Mouse (Mus musculus) adrenal gland, postnatal 25 days (tissue): ENCODE measurements around the gene Ptf1a. TPM values are rescaled to one million over a fixed set of nuclear protein-coding genes. Genes with fewer than 3 reads are reported as not detected.

ENCODE experiments used
- DNase-seq: peaks from one replicate; pipeline ENCODE4 v3.0.0; 2021; ENCODE audit warnings: mixed read lengths
- long read RNA-seq: library from polyadenylated mRNA; stranded (forward); transcript quantifications from one replicate; pipeline ENCODE4 v2.0.0, GENCODE M21; 2021
- total RNA-seq: library from RNA; stranded (reverse); gene quantifications from 2 replicates; pipeline ENCODE4 v1.2.3, GENCODE M21; 2021

The Ptf1a gene
- total RNA-seq = not detected in 2 replicates
- long read RNA-seq = 0 reads

DNA sequence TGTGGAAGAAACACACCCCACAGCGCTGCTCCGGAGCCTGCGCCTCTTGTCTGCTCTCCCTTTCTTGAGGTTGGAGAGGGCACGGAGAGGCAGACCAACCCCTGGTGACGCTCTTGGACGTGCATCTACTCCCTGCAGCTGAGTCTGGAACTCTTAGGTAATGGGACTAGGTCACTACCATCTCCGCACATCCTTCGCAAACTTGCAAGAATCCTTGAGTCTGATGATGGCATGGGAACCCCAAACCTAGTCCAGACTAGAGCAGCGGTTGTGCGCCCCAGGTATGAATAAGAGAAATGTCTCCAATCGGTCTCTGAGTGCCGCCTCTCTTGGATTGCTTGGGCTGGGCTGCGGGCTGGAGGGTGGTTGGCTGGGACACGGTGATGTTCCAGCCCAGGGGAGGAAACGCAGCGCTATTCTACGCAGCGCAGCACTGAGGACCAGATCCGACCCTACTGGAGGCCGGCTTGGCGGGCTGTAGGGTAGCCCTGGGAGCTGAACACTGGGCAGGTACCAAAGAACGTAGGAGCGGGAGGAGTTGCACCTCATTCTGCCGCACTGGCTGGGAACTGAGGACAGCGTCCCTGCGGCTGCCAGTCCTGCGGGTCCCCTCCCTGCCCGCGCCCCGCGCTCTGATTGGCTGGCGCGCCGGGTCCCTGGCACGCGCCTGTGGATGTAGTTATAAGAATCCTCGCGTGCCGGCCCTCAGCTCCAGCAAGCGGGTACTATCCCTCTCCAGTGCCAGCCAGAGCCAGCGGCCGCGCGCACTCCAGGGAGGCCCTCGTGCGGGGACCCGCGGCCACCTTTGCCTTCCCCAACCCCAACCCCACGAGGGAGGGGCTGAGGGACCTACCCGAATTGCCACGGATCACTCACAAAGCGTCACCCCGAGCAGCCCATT is at the start of gene Ptf1a:
Gene Ptf1a (plus strand): TSS at position 733 of the 901 bp plus-strand sequence.
- no peak for DNase-seq

DNA sequence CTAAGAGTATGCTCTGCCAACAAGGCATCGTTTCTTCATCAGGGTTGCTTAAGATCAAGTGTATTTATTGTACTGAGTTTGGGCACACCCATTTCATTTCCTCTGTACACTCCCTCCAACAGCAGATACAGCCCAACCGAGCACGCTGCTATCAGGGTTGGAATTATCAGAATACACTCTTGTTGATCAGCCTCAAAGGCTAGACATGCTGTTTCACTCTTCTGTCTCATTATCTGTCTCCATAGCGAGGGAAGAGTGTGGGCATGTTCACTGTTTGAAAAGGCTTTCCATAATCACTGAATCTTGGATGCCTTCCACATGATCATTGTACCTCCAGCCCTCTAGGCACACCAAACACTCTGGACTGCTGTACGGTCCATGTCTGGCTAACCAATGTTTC is 40.1 kb upstream of the Ptf1a start:
- DNase-seq = no peak

DNA sequence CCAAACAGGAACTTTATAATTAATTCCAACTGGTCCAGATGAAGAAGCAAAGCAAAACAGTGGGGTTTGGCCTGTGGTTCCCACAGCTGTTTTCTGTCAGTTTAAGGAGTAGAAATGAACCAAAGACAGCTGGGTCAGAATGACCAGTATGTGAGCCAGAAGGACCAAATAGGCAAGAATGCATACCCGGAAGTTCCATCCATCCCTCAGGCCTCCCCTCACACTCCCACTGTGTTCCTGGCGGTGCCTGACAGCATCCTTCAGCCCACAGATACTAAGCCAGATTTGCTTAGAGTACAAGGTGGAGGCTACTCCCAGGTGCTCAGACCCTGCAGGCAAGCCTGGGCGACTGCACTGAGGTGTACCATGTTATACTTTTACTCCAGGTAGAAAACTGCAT is 38.9 kb upstream of the Ptf1a start:
- DNase-seq = no peak

DNA sequence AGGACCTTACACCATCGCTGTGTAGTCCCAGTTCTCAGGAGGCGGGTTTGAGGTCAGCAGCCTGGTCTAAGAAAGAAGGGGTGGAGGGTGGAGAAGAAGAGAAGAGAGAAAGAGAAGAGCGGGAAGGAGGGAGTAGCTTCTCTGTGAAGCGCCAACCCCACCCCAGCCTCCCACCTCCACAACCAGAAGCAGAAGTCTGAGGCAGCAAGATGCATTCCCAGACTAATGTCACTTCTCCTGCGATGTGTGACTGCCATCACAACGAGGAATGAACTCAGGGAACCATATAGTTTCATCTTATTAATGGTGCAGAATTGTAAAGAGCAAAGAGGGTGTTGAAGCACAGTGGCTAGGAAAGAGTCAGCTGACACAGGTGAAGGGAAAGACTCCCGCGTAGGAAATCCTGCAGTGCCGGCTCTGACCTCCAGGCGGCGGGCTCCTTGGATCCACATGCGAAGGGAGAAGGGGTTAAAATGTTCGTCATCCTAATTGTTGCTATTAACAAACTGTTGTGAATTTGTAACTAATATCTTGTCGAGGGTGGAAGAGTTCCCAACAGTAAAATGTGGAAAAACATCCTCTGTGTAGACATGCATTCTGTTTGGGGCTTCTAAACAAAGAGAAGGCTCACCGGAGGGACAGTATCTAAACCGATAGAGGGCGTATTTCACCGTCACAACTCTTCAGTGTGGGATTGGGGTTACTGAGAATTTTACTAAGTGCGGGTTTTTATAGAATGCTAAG is 31.1 kb upstream of the Ptf1a start:
- DNase-seq = peak; percentile 58

DNA sequence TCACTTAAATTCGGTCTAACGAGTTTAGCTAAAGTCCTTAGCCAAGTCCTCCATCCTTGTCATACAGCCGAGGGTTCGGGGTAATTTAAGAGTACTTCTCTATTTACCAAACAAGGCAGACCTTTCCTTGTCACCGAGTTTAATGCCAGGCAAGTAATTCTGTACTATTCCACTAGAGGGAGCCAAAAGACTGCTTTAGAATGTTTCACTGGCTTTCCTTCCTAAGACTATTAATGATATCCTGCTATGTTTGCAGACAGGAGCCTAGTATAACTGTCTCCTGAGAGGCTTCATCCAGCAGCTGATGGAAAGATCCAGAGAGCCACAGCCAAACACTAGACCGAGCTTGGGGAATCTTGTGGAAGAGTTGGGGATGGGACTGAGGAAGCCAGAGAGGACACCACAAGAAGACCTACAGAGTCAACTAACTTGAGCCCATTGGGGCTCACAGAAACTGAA is 30.4 kb upstream of the Ptf1a start:
- no peak for DNase-seq

DNA sequence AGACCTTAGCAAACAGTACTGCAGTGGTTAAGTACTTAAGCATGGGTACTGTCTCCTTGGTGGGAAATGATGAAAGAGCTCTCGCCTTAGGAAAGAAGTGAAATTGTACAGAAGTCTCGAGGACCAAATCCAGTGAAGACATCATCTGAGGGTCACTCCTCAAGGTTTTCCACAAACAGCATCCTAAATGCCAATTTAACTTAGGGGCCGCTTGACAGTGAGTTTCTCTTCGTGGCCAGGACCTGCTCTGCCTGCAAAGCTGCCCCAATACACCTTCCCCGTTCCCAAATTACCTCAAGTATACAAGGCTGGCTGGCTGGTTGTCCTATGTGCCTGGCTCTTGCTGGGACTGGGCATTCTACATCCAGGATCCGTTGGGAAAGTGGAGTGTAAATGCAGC is 29.4 kb upstream of the Ptf1a start:
- DNase-seq = no peak

DNA sequence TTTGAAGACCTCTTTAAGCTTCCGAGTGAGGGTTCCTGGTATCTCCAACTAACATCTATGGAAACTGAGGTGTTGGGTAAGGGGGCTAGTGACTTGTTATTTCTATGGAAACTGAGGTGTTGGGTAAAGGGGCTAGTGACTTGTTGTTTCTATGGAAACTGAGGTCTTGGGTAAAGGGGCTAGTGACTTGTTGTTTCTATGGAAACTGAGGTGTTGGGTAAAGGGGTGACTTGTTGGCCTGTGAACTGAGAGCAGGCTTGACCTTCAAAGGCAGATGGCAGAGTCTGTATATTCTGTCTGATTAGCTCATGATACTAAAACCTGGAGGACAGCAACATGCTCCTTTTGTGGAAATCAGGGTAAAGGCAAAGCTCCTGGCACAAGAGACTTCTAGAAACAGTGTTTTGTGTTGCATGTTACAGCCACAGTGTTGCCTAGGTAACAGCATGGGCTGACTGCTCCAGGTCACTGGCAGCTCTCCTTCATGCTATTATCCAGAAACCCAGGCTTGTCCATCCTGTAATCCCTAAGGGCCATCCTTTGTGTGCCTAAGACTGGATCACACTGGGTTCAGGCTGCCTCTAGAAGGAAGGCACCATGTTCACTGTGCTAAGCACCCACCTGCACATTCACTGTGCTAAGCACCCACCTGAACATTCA is 25.6 kb upstream of the Ptf1a start:
- DNase-seq = no peak

DNA sequence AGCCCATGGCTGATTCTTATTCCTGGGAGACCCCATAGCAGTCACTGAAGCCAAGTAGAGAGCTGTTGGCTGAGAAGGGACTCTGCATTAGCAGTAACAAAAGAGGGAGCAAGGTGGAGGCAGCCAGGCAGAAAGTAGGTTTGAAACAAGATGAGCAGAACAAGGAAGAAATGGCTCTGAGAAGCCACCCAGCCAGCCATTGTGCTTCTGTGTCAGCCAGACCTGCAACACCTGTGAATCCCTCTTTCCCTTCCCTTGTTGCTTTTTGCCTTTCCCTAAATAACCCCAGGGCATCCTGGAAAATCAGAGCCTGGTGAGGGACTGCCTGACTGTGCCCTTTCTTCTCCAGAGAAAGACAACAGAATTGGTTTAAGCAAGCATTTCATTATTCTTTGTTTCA is 23.2 kb upstream of the Ptf1a start:
- DNase-seq = no peak

DNA sequence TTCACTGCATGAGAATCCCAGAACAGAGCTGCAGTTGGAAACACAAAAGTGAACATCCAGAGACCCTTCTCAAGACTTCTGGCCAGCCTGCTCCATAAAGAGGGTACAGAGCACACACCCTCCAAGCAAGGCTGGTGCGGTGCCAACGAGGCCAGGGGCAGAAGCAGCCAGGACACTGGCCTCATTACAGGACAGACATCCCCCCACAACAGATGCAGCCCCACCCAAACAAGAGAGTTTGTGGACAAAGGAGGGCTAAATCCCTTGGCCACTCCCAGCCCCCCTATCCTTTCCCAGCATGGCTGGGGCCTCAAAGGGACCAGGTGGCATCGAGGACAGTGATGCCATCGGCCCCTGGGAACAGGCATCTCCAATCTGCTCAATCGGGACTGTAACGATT is 22.4 kb upstream of the Ptf1a start:
- no peak for DNase-seq

DNA sequence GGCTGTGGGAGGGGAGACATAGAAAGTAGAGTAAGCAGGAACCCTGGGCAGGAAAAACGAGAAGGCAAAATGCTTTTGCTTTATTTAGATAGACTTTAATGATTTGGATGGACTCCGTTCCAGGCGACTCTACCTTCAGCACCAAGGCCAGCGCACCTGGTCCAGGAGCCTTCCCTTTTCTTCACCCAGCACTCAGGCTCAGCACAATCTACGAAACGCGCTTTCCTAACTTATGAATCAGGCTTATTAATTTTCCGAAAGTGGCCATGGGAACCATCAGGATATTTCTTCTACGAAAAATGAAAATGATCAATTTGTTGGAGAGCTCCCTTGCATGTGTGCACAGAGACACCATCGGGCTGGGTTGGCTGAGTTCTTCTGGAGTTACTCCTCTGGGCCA is 16.4 kb upstream of the Ptf1a start:
- peak; percentile 62 for DNase-seq

DNA sequence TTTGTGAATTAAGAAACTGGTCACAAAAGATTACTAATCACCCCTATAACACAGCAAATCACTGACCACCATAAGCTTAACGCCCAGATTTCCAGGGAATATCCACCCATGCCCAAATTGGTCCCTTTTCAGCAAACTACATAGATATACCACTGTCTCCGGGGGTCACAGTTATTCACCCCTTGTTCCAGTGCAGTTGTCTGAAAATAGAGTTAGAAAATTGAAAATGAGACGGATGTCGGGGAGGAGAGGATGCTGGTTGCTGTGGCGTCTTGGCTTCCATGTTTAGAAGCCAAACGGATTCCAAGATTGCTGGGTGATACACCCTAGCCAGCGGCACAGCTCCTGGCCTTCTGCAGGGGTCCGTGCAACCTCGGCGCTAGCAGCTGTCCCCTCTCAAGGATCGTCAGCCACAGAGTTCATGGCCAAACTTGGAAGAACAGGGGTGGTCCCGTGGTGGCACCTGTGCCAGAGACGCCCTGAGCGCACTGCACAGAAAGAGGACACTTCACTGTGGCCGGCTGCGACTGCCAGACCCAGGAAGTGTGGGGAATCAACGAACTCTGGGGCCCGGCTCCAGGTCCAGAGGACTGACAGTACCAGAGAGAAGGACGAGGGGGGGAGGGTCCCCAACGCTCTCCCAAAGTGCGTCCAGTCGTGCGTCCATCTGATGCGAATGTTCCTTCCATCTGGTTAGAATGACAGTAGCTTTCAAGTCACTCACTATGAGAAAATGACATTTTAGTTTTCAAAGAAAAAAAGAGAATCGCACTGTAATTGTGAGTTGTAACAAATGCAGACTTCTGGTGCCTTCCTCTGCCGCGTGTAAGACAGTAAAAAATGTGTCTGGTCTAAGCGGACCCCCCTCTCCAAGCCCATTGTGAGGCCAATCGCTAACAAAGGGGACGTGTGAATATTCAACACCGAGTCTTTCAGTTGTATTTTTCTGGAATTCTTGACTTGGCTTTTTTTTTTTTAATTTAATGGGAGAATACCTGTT is 15.5 kb upstream of the Ptf1a start:
- DNase-seq = no peak

DNA sequence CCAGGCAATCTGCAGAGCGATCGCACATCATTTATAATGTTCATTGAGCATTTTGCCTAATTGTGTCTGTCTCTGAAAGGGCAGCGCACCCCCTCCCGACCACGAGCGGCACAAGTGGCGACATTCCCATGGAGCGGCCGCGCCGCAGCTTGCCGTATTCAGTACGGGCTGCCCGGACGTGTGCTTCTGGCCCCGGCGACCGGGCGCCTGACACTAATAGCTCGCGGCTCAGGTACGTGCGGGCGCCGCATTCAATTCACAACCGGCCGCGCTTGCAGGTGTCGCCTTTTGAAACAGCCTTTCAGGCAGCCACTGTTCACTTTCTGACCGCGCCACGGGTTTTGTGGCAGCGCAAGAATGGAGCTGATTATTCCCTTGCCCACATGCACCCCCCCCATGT is 14.7 kb upstream of the Ptf1a start:
- no peak for DNase-seq

DNA sequence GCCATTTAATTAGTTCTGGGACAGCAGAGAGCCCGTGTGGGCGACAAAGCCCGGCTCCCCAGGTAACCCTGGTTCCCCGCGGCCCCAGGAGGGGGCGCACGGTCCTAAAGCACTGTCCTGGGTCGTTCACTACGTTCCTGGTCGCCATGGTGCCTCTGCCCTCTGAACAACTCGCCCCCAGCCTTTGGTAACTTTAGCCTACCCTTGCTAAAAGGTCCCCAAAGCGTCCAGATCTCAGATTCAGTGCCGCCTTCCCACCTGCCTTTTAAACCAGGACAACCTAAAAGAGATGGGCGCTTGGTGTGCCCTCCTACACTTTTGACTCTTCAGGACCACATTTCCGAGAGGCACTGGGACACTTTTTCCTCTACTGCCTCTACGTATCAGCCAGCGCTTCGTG is 14.3 kb upstream of the Ptf1a start:
- no peak for DNase-seq

DNA sequence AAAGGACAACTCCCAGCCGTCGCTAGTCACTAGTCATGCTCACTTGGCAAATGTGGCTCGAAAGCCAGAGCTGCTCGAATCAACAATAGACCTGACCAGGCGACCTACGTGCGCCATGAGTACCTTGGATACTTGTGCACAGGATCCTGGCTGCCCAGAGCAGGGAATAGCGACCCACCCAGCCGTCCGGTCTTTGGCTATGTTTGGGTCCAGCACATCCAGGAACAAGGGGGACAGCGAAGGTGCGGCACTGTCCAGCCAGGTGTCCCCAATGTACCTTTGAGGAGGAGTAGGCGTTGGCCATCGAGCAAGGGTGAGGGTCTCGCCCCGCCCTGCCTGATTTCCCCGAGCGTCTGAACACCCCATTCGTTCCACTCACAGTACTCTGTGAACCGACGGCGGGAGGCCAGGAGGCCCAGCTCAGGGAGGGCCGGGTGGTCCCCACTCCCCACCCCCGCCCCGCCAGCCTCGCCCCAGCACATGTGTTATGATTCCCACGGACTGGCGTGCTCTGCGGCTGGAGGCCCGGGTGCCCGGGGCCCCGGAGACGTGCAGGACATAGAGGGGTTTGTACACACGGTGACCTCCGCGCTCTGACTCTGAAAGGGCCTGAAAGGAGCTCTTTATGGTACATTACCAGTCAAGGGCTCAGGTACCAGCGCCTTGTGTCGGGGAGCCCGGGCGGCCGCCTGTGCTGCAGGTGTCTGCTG is 13.7 kb upstream of the Ptf1a start:
- DNase-seq = no peak

DNA sequence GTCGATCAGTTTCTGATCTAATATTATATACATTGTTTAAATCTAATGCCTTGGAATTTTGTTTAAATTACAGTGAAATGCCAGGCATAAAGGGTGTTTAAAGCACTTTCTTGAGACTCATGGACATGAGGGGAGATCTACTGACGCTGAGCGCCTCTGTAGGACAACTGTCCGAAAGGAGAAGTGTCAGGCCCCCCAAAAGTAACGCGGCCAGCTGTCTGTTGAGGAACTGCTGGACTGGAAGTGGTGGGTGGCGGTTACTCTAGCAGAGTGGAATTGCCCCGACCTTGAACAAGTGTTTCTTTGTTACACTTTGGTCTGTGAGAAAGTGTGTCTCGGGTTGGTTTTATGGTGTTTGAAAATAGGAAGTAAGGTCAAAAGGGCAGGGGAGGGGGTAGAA is 1.1 kb upstream of the Ptf1a start:
- no peak for DNase-seq

DNA sequence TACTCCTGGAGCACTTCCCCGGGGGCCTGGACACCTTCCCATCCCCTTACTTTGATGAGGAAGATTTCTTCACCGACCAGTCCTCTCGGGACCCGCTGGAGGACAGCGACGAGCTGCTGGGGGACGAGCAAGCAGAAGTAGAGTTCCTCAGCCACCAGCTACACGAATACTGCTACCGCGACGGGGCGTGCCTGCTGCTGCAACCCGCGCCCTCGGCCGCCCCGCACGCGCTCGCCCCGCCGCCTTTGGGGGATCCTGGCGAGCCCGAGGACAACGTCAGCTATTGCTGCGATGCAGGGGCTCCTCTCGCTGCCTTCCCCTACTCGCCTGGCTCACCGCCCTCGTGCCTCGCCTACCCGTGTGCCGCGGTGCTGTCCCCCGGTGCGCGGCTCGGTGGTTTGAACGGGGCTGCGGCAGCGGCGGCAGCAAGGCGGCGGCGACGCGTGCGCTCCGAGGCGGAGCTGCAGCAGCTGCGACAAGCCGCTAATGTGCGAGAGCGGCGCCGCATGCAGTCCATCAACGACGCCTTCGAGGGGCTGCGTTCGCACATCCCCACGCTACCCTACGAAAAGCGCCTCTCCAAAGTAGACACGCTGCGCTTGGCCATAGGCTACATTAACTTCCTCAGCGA is 523 bp downstream of the Ptf1a start:
- DNase-seq = no peak

DNA sequence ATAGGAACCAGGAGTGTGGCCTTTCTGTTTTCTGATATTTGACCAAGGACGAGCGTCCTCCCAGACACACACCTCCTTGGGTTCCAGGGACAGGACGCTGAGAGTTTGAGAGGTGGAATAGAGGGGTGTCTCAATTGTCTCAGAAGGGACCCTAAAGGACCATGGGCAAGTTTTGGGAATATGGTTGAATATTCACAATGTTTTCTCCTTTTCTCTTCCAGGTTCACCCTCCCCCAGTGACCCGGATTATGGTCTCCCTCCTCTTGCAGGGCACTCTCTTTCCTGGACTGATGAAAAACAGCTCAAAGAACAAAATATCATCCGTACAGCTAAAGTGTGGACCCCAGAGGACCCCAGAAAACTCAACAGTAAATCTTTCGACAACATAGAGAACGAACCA is 1.3 kb downstream of the Ptf1a start:
- no peak for DNase-seq

DNA sequence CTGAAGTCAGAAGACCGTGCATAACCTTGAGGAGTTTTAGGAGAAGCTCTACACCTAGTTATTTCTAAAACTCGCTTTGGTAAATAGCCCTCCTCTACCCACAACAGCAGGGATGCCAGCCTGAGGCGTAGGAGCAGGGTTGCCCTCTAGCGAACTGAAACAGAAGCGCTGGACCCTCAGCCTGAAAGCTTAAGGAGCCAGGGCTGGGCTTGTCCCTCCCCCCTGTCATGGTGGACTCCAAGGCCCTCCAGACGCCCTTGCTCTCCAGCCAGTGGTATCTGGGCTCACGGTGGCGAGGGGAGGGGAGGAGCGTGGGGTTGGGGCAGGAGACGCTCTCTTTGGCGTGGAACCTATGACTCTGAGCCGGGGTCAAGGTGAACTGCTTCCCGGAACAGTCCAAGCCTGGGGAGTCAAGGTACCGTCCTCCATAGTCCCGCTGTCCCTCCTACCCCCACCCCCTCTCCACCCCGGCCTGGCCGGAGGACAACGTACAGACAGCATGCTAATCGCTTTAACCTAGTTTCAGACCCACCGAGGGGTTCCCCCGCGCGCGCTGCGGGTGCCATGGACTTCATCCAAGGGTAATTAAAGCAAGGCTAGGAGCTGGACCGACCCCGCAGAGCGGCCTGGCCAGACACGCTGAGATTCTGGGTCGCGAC is 2.7 kb downstream of the Ptf1a start:
- DNase-seq = no peak

DNA sequence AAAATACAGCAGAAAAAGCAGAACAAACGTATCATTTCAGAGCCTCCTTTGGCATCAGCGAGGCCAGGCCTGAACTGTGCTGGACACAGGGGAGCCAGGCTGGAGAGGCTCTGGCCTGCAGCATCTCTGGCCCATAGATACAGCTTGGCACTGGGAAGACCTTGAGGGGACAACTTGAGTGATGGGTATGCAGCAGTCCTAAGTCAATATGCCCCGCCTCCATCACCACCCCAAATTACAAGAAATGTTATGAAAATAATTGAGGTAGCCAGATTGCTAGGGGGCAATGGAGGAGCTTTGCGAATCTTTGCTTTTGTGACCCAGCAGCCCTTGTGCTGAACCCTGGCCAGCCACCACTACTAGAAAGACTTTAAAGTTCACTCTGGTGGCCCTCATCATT is 3.8 kb downstream of the Ptf1a start:
- no peak for DNase-seq

DNA sequence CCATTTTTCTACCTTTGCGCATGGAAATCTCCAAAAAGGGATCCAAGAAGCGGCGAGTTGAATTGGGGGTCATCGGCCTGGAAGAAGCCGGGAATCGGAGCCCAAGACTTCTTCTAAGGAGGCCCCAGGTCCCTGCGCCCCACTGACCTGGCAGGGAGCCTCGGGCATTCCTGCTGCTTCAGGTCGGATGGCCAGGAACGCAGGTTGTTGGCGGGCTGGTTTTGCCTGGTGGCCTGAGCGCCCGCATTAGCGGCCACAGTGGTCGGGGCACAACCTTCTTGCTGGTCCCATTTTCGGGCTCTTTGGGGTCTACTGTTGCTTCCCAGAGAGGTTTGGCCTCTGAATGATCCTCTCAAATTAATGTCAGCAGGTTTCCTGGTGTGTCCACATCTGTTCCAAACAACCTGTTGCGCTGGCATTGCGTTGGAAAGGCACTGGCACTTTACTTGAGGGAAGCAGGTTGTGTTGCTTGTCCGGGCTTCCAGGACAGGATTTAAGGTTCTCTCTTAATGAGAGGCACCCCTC is 7.1 kb downstream of the Ptf1a start:
- DNase-seq = no peak
